In genomic region chr2:20445156-20446155, GRCm38 (mm10) we compare ENCODE assay signal across 10 mouse cellular contexts.
DNase-seq lines count a peak whose midpoint lies in the region; ATAC-seq and TF ChIP-seq lines count a peak whose summit lies in the region.
"Had no signal": no experiment of that assay in that cellular context is flagged by ENCODE, and none has a peak within 500 bp of the region (broad histone marks: within the 10 kb centered on the region; RNA-seq: fewer than 3 reads in every experiment).

No protein-coding gene starts in this region.

- H3K4me1 ChIP-seq in lung, embryonic 14.5 days (ENCODE audit: insufficient read depth), result peaks cover 20% of the 10 kb centered on the region
- H3K4me1 ChIP-seq in lung, adult 2 months (ENCODE audit: control insufficient read depth, insufficient read depth, low read length), result peaks cover 12% of the 10 kb centered on the region
- peaks cover 15% of the 10 kb centered on the region for H3K4me1 ChIP-seq in heart, embryonic 15.5 days (replicated peaks)
- H3K4me1 ChIP-seq in stomach, embryonic 14.5 days (ENCODE audit: control insufficient read depth, insufficient read depth, low read length), result peaks cover 17% of the 10 kb centered on the region
- H3K4me1 ChIP-seq in midbrain, embryonic 10.5 days, result no peaks in the 10 kb centered on the region
- H3K4me1 ChIP-seq: forebrain, embryonic 10.5 days had no signal

- no peaks in the 10 kb centered on the region for H3K27me3 ChIP-seq in lung, embryonic 14.5 days (ENCODE audit: insufficient read depth, low read length)
- H3K27me3 ChIP-seq in heart, embryonic 15.5 days, result no peaks in the 10 kb centered on the region
- no peaks in the 10 kb centered on the region for H3K27me3 ChIP-seq in stomach, embryonic 14.5 days (ENCODE audit: control insufficient read depth, insufficient read depth, low read length)
- H3K27me3 ChIP-seq in midbrain, embryonic 10.5 days (ENCODE audit: low read depth, poor library complexity, severe bottlenecking), result no peaks in the 10 kb centered on the region
- H3K27me3 ChIP-seq: CH12.LX had no signal

- H3K4me3 ChIP-seq in lung, embryonic 14.5 days (ENCODE audit: low read depth, low read length), result no peak overlapping the region
- no peak overlapping the region for H3K4me3 ChIP-seq in lung, adult 2 months (replicated peaks; ENCODE audit: extremely low read depth, low read depth, low read length)
- H3K4me3 ChIP-seq in heart, embryonic 15.5 days, result no peak overlapping the region
- no peak overlapping the region for H3K4me3 ChIP-seq in stomach, embryonic 14.5 days (ENCODE audit: low read depth, low read length)
- no peak overlapping the region for H3K4me3 ChIP-seq in midbrain, embryonic 10.5 days
- H3K4me3 ChIP-seq: forebrain, embryonic 10.5 days had no signal

- peak overlapping the region; percentile 88 for H3K27ac ChIP-seq in lung, embryonic 14.5 days (ENCODE audit: low read depth)
- H3K27ac ChIP-seq in heart, embryonic 15.5 days, result peak overlapping the region; percentile 26
- H3K27ac ChIP-seq in stomach, embryonic 14.5 days (ENCODE audit: low read length), result peak overlapping the region; percentile 66; the same call in 1 of the 2 replicates
- no peak overlapping the region for H3K27ac ChIP-seq in midbrain, embryonic 10.5 days (replicated peaks)
- H3K27ac ChIP-seq: forebrain, embryonic 10.5 days had no signal

- ATAC-seq in lung, embryonic 14.5 days (ENCODE audit: insufficient read depth), result peak; percentile 62
- peak; percentile 61; the same call in 1 of the 2 replicates for ATAC-seq in heart, embryonic 15.5 days (replicated peaks; ENCODE audit: insufficient number of reproducible peaks, insufficient read depth, low FRiP score, low read depth)
- peak; percentile 53; the same call in 1 of the 2 replicates for ATAC-seq in stomach, embryonic 14.5 days (ENCODE audit: insufficient number of reproducible peaks, insufficient read depth, low FRiP score, low read depth)
- no peak for ATAC-seq in megakaryocyte, adult 5-6 weeks (ENCODE audit: poor library complexity, severe bottlenecking)

- TF ChIP-seq POLR2A in lung, adult 2 months (IDR thresholded peaks at IDR 0.05; ENCODE audit: borderline replicate concordance, extremely low read depth, low read depth, low read length), result no peak

- H3K4me2 ChIP-seq in lung, embryonic 14.5 days, result peak overlapping the region; percentile 34; the same call in 1 of the 2 replicates
- H3K4me2 ChIP-seq in heart, embryonic 15.5 days, result no peak overlapping the region
- no peak overlapping the region; the same call in 1 of the 2 replicates for H3K4me2 ChIP-seq in stomach, embryonic 14.5 days (replicated peaks; ENCODE audit: low read depth, low read length)

- no peaks in the 10 kb centered on the region for H3K9me3 ChIP-seq in lung, embryonic 14.5 days (ENCODE audit: low read depth, low read length)
- no peaks in the 10 kb centered on the region for H3K9me3 ChIP-seq in heart, embryonic 15.5 days (replicated peaks)
- H3K9me3 ChIP-seq in stomach, embryonic 14.5 days (ENCODE audit: control insufficient read depth, low read depth, low read length), result no peaks in the 10 kb centered on the region
- no peaks in the 10 kb centered on the region for H3K9me3 ChIP-seq in midbrain, embryonic 10.5 days (replicated peaks)
- H3K9me3 ChIP-seq: forebrain, embryonic 10.5 days had no signal

- peak; percentile 64 for DNase-seq in lung, embryonic 14.5 days
- no peak for DNase-seq in lung, adult 2 months
- peak; percentile 59 for DNase-seq in kidney, postnatal 14 days
- no peak for DNase-seq in thymus, adult 18-20 months
- DNase-seq in midbrain, embryonic 10.5 days (ENCODE audit: low spot score), result no peak

- H3K9ac ChIP-seq in lung, embryonic 14.5 days, result no peak overlapping the region
- H3K9ac ChIP-seq in heart, embryonic 15.5 days, result no peak overlapping the region
- H3K9ac ChIP-seq in stomach, embryonic 14.5 days (replicated peaks; ENCODE audit: low read depth, low read length), result no peak overlapping the region

- no peak for TF ChIP-seq CTCF in lung, embryonic 14.5 days (IDR thresholded peaks at IDR 0.05; ENCODE audit: low read depth)
- no peak for TF ChIP-seq CTCF in lung, adult 2 months (IDR thresholded peaks at IDR 0.05; ENCODE audit: insufficient read depth, low read length)

- H3K36me3 ChIP-seq in lung, embryonic 14.5 days (ENCODE audit: insufficient read depth), result no peaks in the 10 kb centered on the region
- no peaks in the 10 kb centered on the region for H3K36me3 ChIP-seq in heart, embryonic 15.5 days
- no peaks in the 10 kb centered on the region for H3K36me3 ChIP-seq in stomach, embryonic 14.5 days (ENCODE audit: control insufficient read depth, insufficient read depth, low read length)
- no peaks in the 10 kb centered on the region for H3K36me3 ChIP-seq in midbrain, embryonic 10.5 days
- H3K36me3 ChIP-seq: forebrain, embryonic 10.5 days had no signal

- 25% methylated on average over 17 of the region's 17 CpGs for WGBS in lung, embryonic 14.5 days
- 14% methylated on average over 17 of the region's 17 CpGs for WGBS in lung, adult 2 months
- WGBS in heart, embryonic 15.5 days, result 40% methylated on average over 17 of the region's 17 CpGs
- 54% methylated on average over 17 of the region's 17 CpGs for WGBS in stomach, embryonic 14.5 days
- 80% methylated on average over 17 of the region's 17 CpGs for WGBS in midbrain, embryonic 10.5 days

Comparison
In these comparisons a context has a peak if more than half of its experiments do, and no peak if none do; other contexts are left out.
1. DNase-seq: peak in lung, embryonic 14.5 days (single experiment) and kidney, postnatal 14 days (single experiment); none in lung, adult 2 months (single experiment), thymus, adult 18-20 months (0 of 2) and midbrain, embryonic 10.5 days (single experiment).